Comparison of ENCODE assay signal across 9 mouse cellular contexts in the genomic region with DNA sequence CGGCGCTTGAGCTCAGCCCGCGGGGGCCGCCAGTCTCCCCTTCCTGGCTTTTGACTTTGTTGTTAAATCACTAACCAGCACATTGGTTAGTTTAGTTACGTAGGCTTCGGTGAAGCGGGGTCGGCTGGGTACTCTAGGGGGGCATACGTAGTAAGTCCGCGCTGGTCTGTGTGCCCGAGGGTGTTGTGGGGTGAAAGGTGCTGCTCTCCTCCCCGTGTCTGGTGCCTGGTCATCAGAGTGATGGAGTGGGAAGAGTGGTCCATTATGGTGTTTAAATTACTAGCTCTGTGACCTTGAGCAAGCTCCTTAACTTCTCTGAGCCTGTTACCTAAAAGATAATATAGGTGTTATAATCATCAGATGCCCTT. TPM values are rescaled to one million over a fixed set of nuclear protein-coding genes. Genes with fewer than 3 reads are reported as not detected.
A peak's percentile ranks its signal among the peaks of the same experiment; 100 is the strongest.
DNase-seq lines count a peak whose midpoint lies in the region; ATAC-seq lines count a peak whose summit lies in the region.
"Had no signal": no experiment of that assay in that cellular context is flagged by ENCODE, and none has a peak within 500 bp of the region (broad histone marks: within the 10 kb centered on the region; RNA-seq: fewer than 3 reads in every experiment).

No protein-coding gene starts in this region.

- H3K4me2 ChIP-seq in heart, embryonic 16.5 days (ENCODE audit: low read depth, low read length): peak overlapping the region; percentile 100
- H3K4me2 ChIP-seq in hindbrain, embryonic 11.5 days (replicated peaks; ENCODE audit: low read depth, low read length): peak overlapping the region; percentile 100

- H3K9ac ChIP-seq in heart, embryonic 16.5 days (ENCODE audit: low read length): peak overlapping the region; percentile 75
- H3K9ac ChIP-seq in hindbrain, embryonic 11.5 days (ENCODE audit: low read depth, low read length): peak overlapping the region; percentile 55

- intact Hi-C loops in heart, postnatal 25 days (cut with DNase I): no loop called here

- peaks cover 23% of the 10 kb centered on the region for H3K4me1 ChIP-seq in heart, embryonic 16.5 days (ENCODE audit: control insufficient read depth, insufficient read depth, low read length)
- H3K4me1 ChIP-seq in brown adipose tissue, adult 24 weeks (ENCODE audit: control insufficient read depth, insufficient read depth, insufficient read length, low read length): no peaks in the 10 kb centered on the region; the same call in 1 of the 2 replicates
- H3K4me1 ChIP-seq in hindbrain, embryonic 11.5 days (replicated peaks; ENCODE audit: control insufficient read depth, insufficient read depth, low read length): peaks cover 5% of the 10 kb centered on the region; the same call in 1 of the 2 replicates
- H3K4me1 ChIP-seq in midbrain, embryonic 10.5 days: peaks cover 16% of the 10 kb centered on the region

- no peak for ATAC-seq in heart, embryonic 16.5 days (replicated peaks; ENCODE audit: extremely low read depth, insufficient read depth, low FRiP score)
- peak; percentile 72 for ATAC-seq in hindbrain, embryonic 11.5 days (ENCODE audit: low FRiP score)

- no peaks in the 10 kb centered on the region for H3K36me3 ChIP-seq in heart, embryonic 16.5 days (ENCODE audit: control insufficient read depth, insufficient read depth)
- H3K36me3 ChIP-seq in hindbrain, embryonic 11.5 days (ENCODE audit: control insufficient read depth, insufficient read depth, low read length): no peaks in the 10 kb centered on the region
- H3K36me3 ChIP-seq in midbrain, embryonic 10.5 days: no peaks in the 10 kb centered on the region
- H3K36me3 ChIP-seq: G1E had no signal

- peak overlapping the region; percentile 71 for H3K4me3 ChIP-seq in heart, embryonic 16.5 days (ENCODE audit: low read length)
- peak overlapping the region; percentile 42 for H3K4me3 ChIP-seq in brown adipose tissue, adult 24 weeks (ENCODE audit: insufficient read depth, low read depth, low read length)
- peak overlapping the region; percentile 62 for H3K4me3 ChIP-seq in hindbrain, embryonic 11.5 days (ENCODE audit: low read depth, low read length)
- H3K4me3 ChIP-seq in midbrain, embryonic 10.5 days: peak overlapping the region; percentile 79

- 1% methylated on average over 14 of the region's 14 CpGs for WGBS in heart, embryonic 16.5 days
- WGBS in hindbrain, embryonic 11.5 days: 0% methylated on average over 12 of the region's 14 CpGs
- 1% methylated on average over 14 of the region's 14 CpGs for WGBS in midbrain, embryonic 10.5 days

- peaks cover 34% of the 10 kb centered on the region for H3K27me3 ChIP-seq in heart, embryonic 16.5 days (ENCODE audit: control insufficient read depth, insufficient read depth, low read length)
- peaks cover 18% of the 10 kb centered on the region for H3K27me3 ChIP-seq in hindbrain, embryonic 11.5 days (ENCODE audit: control insufficient read depth, insufficient read depth, low read length)
- peaks cover 57% of the 10 kb centered on the region for H3K27me3 ChIP-seq in midbrain, embryonic 10.5 days (ENCODE audit: low read depth, poor library complexity, severe bottlenecking)

- no peaks in the 10 kb centered on the region for H3K9me3 ChIP-seq in heart, embryonic 16.5 days (replicated peaks; ENCODE audit: control insufficient read depth, low read length)
- no peaks in the 10 kb centered on the region for H3K9me3 ChIP-seq in hindbrain, embryonic 11.5 days (ENCODE audit: control insufficient read depth, low read length)
- H3K9me3 ChIP-seq in midbrain, embryonic 10.5 days (replicated peaks): no peaks in the 10 kb centered on the region

- no peak for DNase-seq in heart, postnatal 25 days (ENCODE audit: low spot score)
- DNase-seq in hindbrain, embryonic 11.5 days (ENCODE audit: low spot score): no peak
- peak; percentile 42 for DNase-seq in midbrain, embryonic 10.5 days (ENCODE audit: low spot score)
- no peak for DNase-seq in urinary bladder, postnatal 25 days (ENCODE audit: low spot score)
- DNase-seq in spleen, adult 18-20 months: no peak
- no peak for DNase-seq in cerebellum, adult 11 months

- H3K27ac ChIP-seq in heart, embryonic 16.5 days (ENCODE audit: low read length): no peak overlapping the region
- no peak overlapping the region for H3K27ac ChIP-seq in brown adipose tissue, adult 24 weeks (replicated peaks; ENCODE audit: low read depth, low read length)
- no peak overlapping the region for H3K27ac ChIP-seq in hindbrain, embryonic 11.5 days (ENCODE audit: low read depth, low read length)
- peak overlapping the region; percentile 74 for H3K27ac ChIP-seq in midbrain, embryonic 10.5 days (replicated peaks)

RNA-seq across cellular contexts. Expression of a gene that starts 0.5 kb away (rescaled TPM):
- polyA plus RNA-seq in heart, embryonic 16.5 days (2015; fragmentation: Nextera tagmentation; extraction: Ambion mirVana): 1.9 and 2.3 TPM in 2 replicates
- not detected for total RNA-seq in heart, postnatal 25 days (2021)
- polyA plus RNA-seq in brown adipose tissue, adult 24 weeks (2012; ENCODE audit: insufficient read depth, insufficient read length, missing spikeins): not detected in 2 replicates
- 1.5 and 2.1 TPM in 2 replicates for polyA plus RNA-seq in hindbrain, embryonic 11.5 days (2014; fragmentation: Nextera tagmentation; extraction: Ambion mirVana)
- polyA plus RNA-seq in midbrain, embryonic 10.5 days (2016; fragmentation: Nextera tagmentation; extraction: Ambion mirVana): 0.53 and 0.93 TPM in 2 replicates
- polyA plus RNA-seq: G1E had no signal
